Mouse (Mus musculus) erythroblast, embryonic 14.5 days (primary cell): ENCODE measurements around the gene Tdo2.

Experiments used
- GATA1 ChIP-seq: IDR thresholded peaks from 2 replicates; pipeline ENCODE4 v1.6.1; 2012; ENCODE audit warnings: low read length, inconsistent platforms, mixed read lengths
- TAL1 ChIP-seq: IDR thresholded peaks from 3 replicates; pipeline ENCODE4 v1.6.1; 2012; ENCODE audit warnings: low read length, inconsistent platforms, mixed read lengths

DNA sequence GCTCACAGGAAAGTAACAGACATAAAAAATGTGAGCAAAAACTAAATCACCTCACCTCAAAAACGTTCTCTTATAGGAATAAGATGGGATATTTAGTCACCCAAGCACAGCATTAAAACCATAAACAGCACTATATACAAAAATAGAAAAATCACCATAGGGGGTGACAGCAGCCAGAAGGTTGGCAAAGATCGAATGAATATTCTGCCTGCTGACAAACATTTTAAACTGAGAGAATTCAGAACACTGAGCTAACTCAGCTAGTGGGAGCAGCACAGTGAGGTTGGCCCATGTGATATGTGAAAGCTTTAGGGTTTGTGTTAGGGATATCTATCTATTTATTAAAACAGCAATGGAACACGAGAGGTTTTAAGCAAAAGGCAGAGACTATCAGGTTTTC lies 11.4 kb downstream of the Tdo2 start:
- TF ChIP-seq GATA1 (no peak), TAL1 (no peak)
